Mouse (Mus musculus) embryonic fibroblast, embryonic 13.5 days (primary cell): ENCODE measurements around the gene Smyd3. TPM values are rescaled to one million over a fixed set of nuclear protein-coding genes. Genes with fewer than 3 reads are reported as not detected.

Source experiments
- H3K27ac ChIP-seq: 2 replicates; pipeline ENCODE4 v1.5.1; 2012; ENCODE audit warnings: low read length, control low read depth, inconsistent platforms; ENCODE audit not compliant: insufficient read depth
- H3K4me1 ChIP-seq: 2 replicates; pipeline ENCODE4 v1.6.1; 2011; ENCODE audit warnings: low read length; ENCODE audit not compliant: control insufficient read depth, insufficient read depth
- H3K4me3 ChIP-seq: 2 replicates; pipeline ENCODE4 v1.5.1; 2011; ENCODE audit warnings: mild to moderate bottlenecking, control low read depth, low read length; ENCODE audit not compliant: insufficient read depth
- CTCF ChIP-seq: IDR thresholded peaks from 2 replicates; pipeline ENCODE4 v1.5.1; 2011; ENCODE audit warnings: mild to moderate bottlenecking, control low read depth, low read length, moderate library complexity, borderline replicate concordance; ENCODE audit not compliant: insufficient read depth
- POLR2A ChIP-seq: IDR thresholded peaks from 2 replicates; pipeline ENCODE4 v1.6.1; 2011; ENCODE audit warnings: low read depth, mild to moderate bottlenecking, control low read depth, low read length, moderate library complexity
- polyA plus RNA-seq: library from polyadenylated mRNA; stranded (reverse); fragments of >200 nt; gene quantifications from 2 replicates; pipeline ENCODE4 v1.2.4, GENCODE M21; 2011; ENCODE audit warnings: low read depth; ENCODE audit not compliant: missing spikeins, insufficient read length

Gene Smyd3
- polyA plus RNA-seq, 1 experiment, result 12.3 TPM

DNA sequence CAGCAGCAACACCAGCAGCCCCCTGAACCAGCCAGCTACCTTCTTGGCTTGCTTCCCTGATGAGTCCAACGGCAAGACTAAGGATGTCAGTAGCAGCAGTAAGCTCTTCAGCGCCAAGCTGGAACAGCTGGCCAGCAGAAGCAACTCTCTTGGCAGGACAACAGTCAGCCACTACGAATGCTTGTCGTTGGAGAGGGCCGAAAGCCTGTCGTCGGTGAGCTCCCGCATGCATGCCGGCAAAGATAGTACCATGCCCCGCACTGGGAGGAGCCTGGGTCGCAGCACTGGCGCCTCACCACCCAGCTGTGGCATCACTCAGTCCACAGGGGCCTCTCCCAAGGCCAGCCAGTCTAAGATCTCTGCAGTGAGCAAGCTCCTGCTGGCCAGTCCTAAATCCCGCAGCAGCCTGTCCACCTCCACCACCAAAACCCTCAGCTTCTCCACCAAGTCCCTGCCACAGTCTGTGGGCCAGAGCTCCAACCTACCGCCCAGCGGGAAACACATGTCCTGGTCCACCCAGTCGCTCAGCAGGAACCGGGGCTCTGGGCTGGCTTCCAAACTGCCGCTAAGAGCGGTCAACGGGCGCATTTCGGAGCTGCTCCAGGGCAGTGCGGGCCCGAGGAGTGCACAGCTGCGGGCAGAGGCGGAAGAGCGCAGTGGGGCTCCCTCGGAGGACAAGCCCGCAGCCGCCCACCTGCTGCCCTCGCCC, 600.5 kb downstream of the Smyd3 start:
- H3K4me3 ChIP-seq, result no peak overlapping the region
- TF ChIP-seq CTCF, result no peak
- no peak for TF ChIP-seq POLR2A
- H3K4me1 ChIP-seq, result no peaks in the 10 kb centered on the region
- no peak overlapping the region for H3K27ac ChIP-seq

DNA sequence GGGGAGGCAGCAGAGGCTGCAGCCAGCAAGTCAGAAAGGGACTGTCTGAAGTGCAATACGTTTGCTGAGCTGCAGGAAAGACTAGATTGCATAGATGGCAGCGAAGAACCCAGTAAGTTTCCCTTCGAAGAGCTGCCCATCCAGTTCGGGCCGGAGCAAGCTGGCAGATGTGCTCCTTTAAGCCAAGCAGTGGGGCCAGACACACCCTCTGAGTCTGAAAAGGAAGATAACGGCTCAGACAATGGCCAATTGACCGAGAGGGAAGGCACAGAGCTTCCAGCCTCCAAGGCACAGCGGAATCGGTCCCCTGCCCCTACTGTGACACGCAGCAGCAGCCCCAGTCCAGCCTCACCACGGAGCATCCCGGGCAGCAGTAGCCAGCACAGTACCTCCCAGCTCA, 602.8 kb downstream of the Smyd3 start:
- no peak overlapping the region for H3K27ac ChIP-seq
- 0 out of 2 replicates have a peak, but pooled peaks cover 6% of the 10 kb centered on the region for H3K4me1 ChIP-seq
- TF ChIP-seq POLR2A (no peak), CTCF (no peak)
- no peak overlapping the region for H3K4me3 ChIP-seq

DNA sequence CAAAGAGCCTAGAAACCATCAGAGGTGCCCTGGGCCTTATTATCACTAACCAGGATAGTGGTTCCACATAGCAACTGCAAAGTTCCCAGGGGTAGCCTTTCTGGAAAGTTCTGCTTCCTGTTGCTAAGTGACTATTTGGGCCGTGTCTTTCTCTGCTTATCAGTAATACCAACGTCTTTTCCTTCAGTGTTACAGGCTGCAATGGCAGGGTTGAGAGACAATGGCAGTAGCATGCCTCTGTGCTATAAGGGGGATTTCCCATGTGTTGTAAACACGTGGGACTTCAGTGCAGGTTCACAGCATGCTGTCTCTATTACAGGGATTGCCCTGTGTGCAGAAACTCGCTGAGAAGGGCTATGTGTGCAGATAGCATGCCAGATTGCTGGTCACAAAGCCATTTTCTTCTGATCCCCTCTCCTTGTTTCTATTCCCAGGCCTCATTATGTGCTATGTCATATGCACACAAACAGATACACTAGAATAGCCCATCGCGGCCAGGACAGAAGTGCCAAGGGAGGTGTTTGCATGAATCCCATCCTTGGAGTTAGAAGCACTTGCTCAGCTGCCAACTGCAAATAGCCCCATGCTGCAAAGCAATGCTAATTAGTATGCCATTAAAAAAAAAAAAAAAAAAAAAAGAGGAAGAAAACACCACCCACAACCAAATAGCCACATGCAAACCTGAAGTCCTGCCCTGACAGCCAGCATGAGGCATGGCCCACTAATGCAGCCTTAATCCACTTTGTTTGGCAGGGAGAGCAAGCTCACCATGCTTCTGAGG, 604.7 kb downstream of the Smyd3 start:
- Histone ChIP-seq H3K27ac (no peak overlapping the region), H3K4me3 (no peak overlapping the region), H3K4me1 (0 out of 2 replicates have a peak, but pooled peaks cover 6% of the 10 kb centered on the region)
- TF ChIP-seq CTCF (no peak), POLR2A (no peak)

DNA sequence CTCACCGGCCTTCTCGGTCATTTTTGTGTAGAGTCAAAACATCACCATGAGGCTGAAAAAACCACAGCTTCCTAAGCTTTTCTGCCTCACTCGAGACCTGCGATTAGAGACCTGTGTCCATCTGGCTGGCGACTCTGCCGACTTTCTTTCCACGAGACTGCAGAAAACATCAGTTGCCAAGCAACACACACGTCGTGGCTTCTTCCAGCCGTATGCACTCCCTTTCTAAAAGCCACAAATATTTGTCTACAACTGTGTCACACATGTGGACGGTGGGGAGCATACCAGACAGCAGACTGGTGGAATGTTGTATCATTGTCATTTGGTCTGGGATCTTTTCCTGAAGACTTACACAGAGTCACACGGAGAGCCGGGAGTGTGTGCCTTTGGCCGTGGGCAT, 606.9 kb downstream of the Smyd3 start:
- H3K4me3 ChIP-seq, result no peak overlapping the region
- peak overlapping the region; percentile 36 for H3K27ac ChIP-seq
- H3K4me1 ChIP-seq, result 0 out of 2 replicates have a peak, but pooled peaks cover 6% of the 10 kb centered on the region
- TF ChIP-seq CTCF, result no peak
- TF ChIP-seq POLR2A, result no peak

Other genes starting within 250 kb of the Smyd3 start
- gene Tfb2m, start 28.2 kb upstream of the Smyd3 start, polyA plus RNA-seq, result 30.3 and 35.1 TPM in 2 replicates
- 15.9 and 19.3 TPM in 2 replicates for gene Cnst, start 28.3 kb upstream of the Smyd3 start, polyA plus RNA-seq
- 38.8 and 41.1 TPM in 2 replicates for gene Sccpdh, start 150.2 kb upstream of the Smyd3 start, polyA plus RNA-seq
- gene Kif28, start 227.2 kb upstream of the Smyd3 start, polyA plus RNA-seq, result not detected in 2 replicates